Mouse (Mus musculus) c-Kit-positive CD71-positive TER-119-negative erythroid progenitor cells, embryonic 14.5 days (primary cell): Measurements from ENCODE around the gene Plet1.

Experiments
- DNase-seq: peaks from one replicate; pipeline ENCODE4 v3.0.0-alpha.2; 2013; ENCODE audit warnings: low read depth

The Plet1 gene

GRCm38 (mm10) chr9:50494311-50494710 is at the start of gene Plet1:
Gene Plet1, plus strand, starts transcription at chr9:50494525.
- no peak for DNase-seq

- no peak for DNase-seq
Measured at GRCm38 (mm10) chr9:50449048-50449447, 45.3 kb upstream of the Plet1 start.

GRCm38 (mm10) chr9:50451456-50452218 is 42.7 kb upstream of the Plet1 start:
- DNase-seq = no peak

GRCm38 (mm10) chr9:50452303-50452775 is 42.0 kb upstream of the Plet1 start:
- peak; percentile 83 for DNase-seq

- no peak for DNase-seq
Measured at GRCm38 (mm10) chr9:50457596-50457995, 36.7 kb upstream of the Plet1 start.

GRCm38 (mm10) chr9:50459537-50459936 is 34.8 kb upstream of the Plet1 start:
- DNase-seq = no peak

- peak; percentile 51 for DNase-seq
Measured at GRCm38 (mm10) chr9:50462494-50463204, 31.7 kb upstream of the Plet1 start.

- DNase-seq = no peak
Measured at GRCm38 (mm10) chr9:50463205-50463508, 31.2 kb upstream of the Plet1 start.

- DNase-seq = no peak
Measured at GRCm38 (mm10) chr9:50470377-50471100, 23.8 kb upstream of the Plet1 start.

- DNase-seq = no peak
Measured at GRCm38 (mm10) chr9:50471181-50471901, 23.0 kb upstream of the Plet1 start.

GRCm38 (mm10) chr9:50475318-50475717 is 19.0 kb upstream of the Plet1 start:
- no peak for DNase-seq

GRCm38 (mm10) chr9:50475745-50476144 is 18.6 kb upstream of the Plet1 start:
- no peak for DNase-seq

- no peak for DNase-seq
Measured at GRCm38 (mm10) chr9:50476651-50477050, 17.7 kb upstream of the Plet1 start.

GRCm38 (mm10) chr9:50477270-50477669 is 17.1 kb upstream of the Plet1 start:
- no peak for DNase-seq

GRCm38 (mm10) chr9:50478826-50479225 is 15.5 kb upstream of the Plet1 start:
- DNase-seq = no peak

- DNase-seq = no peak
Measured at GRCm38 (mm10) chr9:50479476-50479875, 14.8 kb upstream of the Plet1 start.

- DNase-seq = no peak
Measured at GRCm38 (mm10) chr9:50482743-50483142, 11.6 kb upstream of the Plet1 start.

- DNase-seq = no peak
Measured at GRCm38 (mm10) chr9:50485521-50485920, 8.8 kb upstream of the Plet1 start.

- no peak for DNase-seq
Measured at GRCm38 (mm10) chr9:50490836-50491235, 3.5 kb upstream of the Plet1 start.

- no peak for DNase-seq
Measured at GRCm38 (mm10) chr9:50491531-50492045, 2.7 kb upstream of the Plet1 start.

GRCm38 (mm10) chr9:50493777-50494176 is 548 bp upstream of the Plet1 start:
- DNase-seq = no peak
